Mouse (Mus musculus): Measurements from ENCODE around the gene Rasa2. TPM values are rescaled to one million over a fixed set of nuclear protein-coding genes. Genes with fewer than 3 reads are reported as not detected.
A peak's percentile ranks its signal among the peaks of the same experiment; 100 is the strongest.
"Not testable (repeated sequence)": the region's sequence is repeated elsewhere in the genome, so short reads cannot be mapped to it uniquely, and the experiment has no call there.

Rasa2 gene
- polyA plus RNA-seq, 1 experiment from 2014 or later: 17.1 TPM

GRCm38 (mm10) chr9:96563501-96563900 is 67.9 kb downstream of the Rasa2 start:
- Histone ChIP-seq H3K4me1 (replicated peaks) (no peaks in the 10 kb centered on the region), H3K4me2 (replicated peaks) (no peak overlapping the region), H3K9ac (no peak overlapping the region), H3K36me3 (0 out of 2 replicates have a peak, but pooled peaks cover 12% of the 10 kb centered on the region), H3K27ac (no peak overlapping the region), H3K4me3 (replicated peaks) (no peak overlapping the region), H3K9me3 (no peaks in the 10 kb centered on the region), H3K27me3 (replicated peaks) (no peaks in the 10 kb centered on the region)
- ATAC-seq: no peak
- WGBS: 92% methylated on average over 4 of the region's 4 CpGs

- 92% methylated on average over 6 of the region's 6 CpGs for WGBS
- H3K36me3 ChIP-seq: 0 out of 2 replicates have a peak, but pooled peaks cover 8% of the 10 kb centered on the region
- H3K4me3 ChIP-seq (replicated peaks): no peak overlapping the region
- H3K4me2 ChIP-seq (replicated peaks): no peak overlapping the region
- no peaks in the 10 kb centered on the region for H3K27me3 ChIP-seq (replicated peaks)
- H3K9ac ChIP-seq: no peak overlapping the region
- no peak for ATAC-seq
- H3K4me1 ChIP-seq (replicated peaks): no peaks in the 10 kb centered on the region
- H3K27ac ChIP-seq: no peak overlapping the region
- H3K9me3 ChIP-seq: no peaks in the 10 kb centered on the region
Measured at GRCm38 (mm10) chr9:96559148-96559547, 72.3 kb downstream of the Rasa2 start.

- Histone ChIP-seq H3K4me2 (replicated peaks) (no peak overlapping the region), H3K9ac (no peak overlapping the region), H3K4me3 (replicated peaks) (no peak overlapping the region), H3K27me3 (replicated peaks) (no peaks in the 10 kb centered on the region), H3K9me3 (no peaks in the 10 kb centered on the region), H3K4me1 (replicated peaks) (no peaks in the 10 kb centered on the region), H3K27ac (no peak overlapping the region), H3K36me3 (0 out of 2 replicates have a peak, but pooled peaks cover 8% of the 10 kb centered on the region)
- WGBS: 78% methylated on average over 1 of the region's 1 CpGs
- no peak for ATAC-seq
Measured at GRCm38 (mm10) chr9:96558594-96558993, 72.8 kb downstream of the Rasa2 start.

DNA sequence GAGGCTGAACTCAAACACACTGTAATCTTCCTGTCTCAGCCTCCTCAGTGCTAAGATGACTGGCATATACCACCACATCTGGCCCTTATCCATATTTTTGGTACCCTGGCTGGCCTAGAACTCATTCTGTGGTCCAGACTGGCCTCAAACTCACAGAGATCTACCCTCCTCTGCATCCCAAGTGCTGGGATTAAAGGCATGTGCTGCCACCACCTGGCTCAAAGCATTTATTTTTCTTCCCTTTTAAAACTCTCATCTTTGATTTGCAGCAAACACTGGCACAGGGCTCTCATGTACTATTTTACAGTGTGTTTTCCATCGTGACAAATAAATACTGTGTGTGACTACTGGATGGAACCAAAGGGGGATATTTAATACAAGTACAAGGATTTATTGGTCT is 77.3 kb downstream of the Rasa2 start:
- 84% methylated on average over 1 of the region's 1 CpGs for WGBS
- no peaks in the 10 kb centered on the region for H3K9me3 ChIP-seq
- 0 out of 2 replicates have a peak, but pooled peaks cover 6% of the 10 kb centered on the region for H3K36me3 ChIP-seq
- H3K4me1 ChIP-seq (replicated peaks): no peaks in the 10 kb centered on the region
- H3K9ac ChIP-seq: no peak overlapping the region
- H3K27ac ChIP-seq: no peak overlapping the region
- no peak overlapping the region for H3K4me2 ChIP-seq (replicated peaks)
- ATAC-seq: no peak
- no peak overlapping the region for H3K4me3 ChIP-seq (replicated peaks)
- H3K27me3 ChIP-seq (replicated peaks): no peaks in the 10 kb centered on the region

- 92% methylated on average over 13 of the region's 13 CpGs for WGBS
- H3K9me3 ChIP-seq: no peaks in the 10 kb centered on the region
- H3K36me3 ChIP-seq: 0 out of 2 replicates have a peak, but pooled peaks cover 2% of the 10 kb centered on the region
- H3K4me3 ChIP-seq (replicated peaks): no peak overlapping the region
- H3K27me3 ChIP-seq (replicated peaks): no peaks in the 10 kb centered on the region
- no peak for ATAC-seq
- no peak overlapping the region for H3K4me2 ChIP-seq (replicated peaks)
- no peak overlapping the region for H3K27ac ChIP-seq
- H3K4me1 ChIP-seq (replicated peaks): no peaks in the 10 kb centered on the region
- no peak overlapping the region for H3K9ac ChIP-seq
Measured at GRCm38 (mm10) chr9:96545410-96545809, 86.0 kb downstream of the Rasa2 start.

GRCm38 (mm10) chr9:96543643-96544640 is 87.5 kb downstream of the Rasa2 start:
- H3K4me2 ChIP-seq (replicated peaks): peak overlapping the region; percentile 28; the same call in 1 of the 2 replicates
- H3K36me3 ChIP-seq: 0 out of 2 replicates have a peak, but pooled peaks cover 2% of the 10 kb centered on the region
- no peak overlapping the region for H3K27ac ChIP-seq
- no peak overlapping the region for H3K4me3 ChIP-seq (replicated peaks)
- no peaks in the 10 kb centered on the region for H3K27me3 ChIP-seq (replicated peaks)
- no peak overlapping the region for H3K9ac ChIP-seq
- peak; percentile 84 for ATAC-seq
- 37% methylated on average over 27 of the region's 27 CpGs for WGBS
- no peaks in the 10 kb centered on the region for H3K9me3 ChIP-seq
- no peaks in the 10 kb centered on the region for H3K4me1 ChIP-seq (replicated peaks)

DNA sequence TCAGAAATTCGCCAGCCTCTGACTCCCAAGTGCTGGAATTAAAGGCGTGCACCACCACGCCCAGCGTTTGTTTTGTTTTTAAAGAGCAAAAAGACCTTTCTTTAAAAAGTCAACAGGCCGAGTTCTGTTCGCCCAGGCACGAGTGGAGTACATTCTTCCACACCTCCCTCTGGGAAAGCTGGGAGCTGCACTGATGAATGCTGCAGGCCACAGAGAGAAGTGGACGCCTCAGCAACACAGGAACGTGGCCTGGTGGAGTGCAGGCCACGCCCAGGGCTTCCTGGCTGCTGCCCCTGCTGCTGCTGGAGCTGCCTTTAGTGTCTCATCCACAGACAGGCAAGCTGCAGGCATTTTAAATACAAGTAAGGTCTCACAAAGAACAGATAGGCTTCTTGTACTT is 92.5 kb downstream of the Rasa2 start:
- Histone ChIP-seq H3K4me1 (replicated peaks) (peaks cover 12% of the 10 kb centered on the region), H3K9ac (no peak overlapping the region), H3K4me2 (replicated peaks) (no peak overlapping the region), H3K9me3 (no peaks in the 10 kb centered on the region), H3K4me3 (replicated peaks) (no peak overlapping the region), H3K27ac (no peak overlapping the region), H3K27me3 (replicated peaks) (no peaks in the 10 kb centered on the region), H3K36me3 (0 out of 2 replicates have a peak, but pooled peaks cover 2% of the 10 kb centered on the region)
- WGBS: 55% methylated on average over 10 of the region's 10 CpGs
- ATAC-seq: no peak

GRCm38 (mm10) chr9:96537615-96537919 is 93.8 kb downstream of the Rasa2 start:
- Histone ChIP-seq H3K9ac (no peak overlapping the region), H3K4me1 (replicated peaks) (peaks cover 18% of the 10 kb centered on the region), H3K4me3 (replicated peaks) (no peak overlapping the region), H3K27me3 (replicated peaks) (no peaks in the 10 kb centered on the region), H3K36me3 (no peaks in the 10 kb centered on the region), H3K27ac (no peak overlapping the region), H3K4me2 (replicated peaks) (peak overlapping the region; percentile 88), H3K9me3 (no peaks in the 10 kb centered on the region)
- WGBS: 91% methylated on average over 6 of the region's 6 CpGs
- no peak for ATAC-seq

DNA sequence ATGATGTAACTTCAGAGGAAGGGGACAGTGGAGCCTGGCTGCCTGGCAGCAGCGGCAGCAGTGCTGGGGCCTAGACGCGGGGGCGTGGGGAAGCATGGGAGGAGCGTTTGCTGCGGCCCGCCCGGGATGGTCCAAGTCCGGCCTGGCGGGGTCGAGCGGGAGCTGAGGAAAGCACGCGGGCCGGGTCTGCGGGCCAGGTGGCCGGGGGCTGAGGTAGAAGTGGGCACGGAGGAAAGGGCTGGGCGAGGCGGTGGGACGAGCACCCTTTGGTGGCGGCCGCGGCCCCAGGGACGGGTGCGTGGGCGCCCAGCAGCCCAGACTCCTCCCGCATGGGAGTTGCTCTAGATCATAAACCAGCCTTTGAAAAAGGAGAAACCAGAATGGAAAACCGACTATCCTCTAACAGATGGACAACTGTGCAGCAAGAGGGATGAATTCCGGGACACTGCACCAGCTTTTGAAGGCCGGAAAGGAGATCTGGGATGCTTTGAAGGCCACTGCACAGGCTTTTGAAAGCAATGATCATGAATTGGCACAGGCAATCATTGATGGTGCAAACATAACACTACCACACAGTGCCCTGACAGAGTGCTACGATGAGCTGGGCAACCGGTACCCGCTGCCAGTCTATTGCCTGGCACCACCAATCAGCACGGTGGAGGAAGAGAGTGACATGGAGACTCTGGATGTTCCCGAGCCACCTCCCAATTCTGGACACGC is 94.4 kb downstream of the Rasa2 start:
- peak overlapping the region; percentile 88 for H3K4me2 ChIP-seq (replicated peaks)
- WGBS: 19% methylated on average over 37 of the region's 37 CpGs

GRCm38 (mm10) chr9:96536093-96536492 is 95.3 kb downstream of the Rasa2 start:
- peaks cover 18% of the 10 kb centered on the region for H3K4me1 ChIP-seq (replicated peaks)
- not testable (repeated sequence) for H3K36me3 ChIP-seq; H3K27ac ChIP-seq; H3K27me3 ChIP-seq (replicated peaks); H3K9ac ChIP-seq; H3K4me2 ChIP-seq (replicated peaks); H3K4me3 ChIP-seq (replicated peaks); ATAC-seq; H3K9me3 ChIP-seq
- 91% methylated on average over 4 of the region's 4 CpGs for whole genome bisulfite sequencing

More for the DNA sequence above, 94.4 kb downstream of the Rasa2 start:
- Histone ChIP-seq H3K9me3 (no peaks in the 10 kb centered on the region), H3K36me3 (no peaks in the 10 kb centered on the region), H3K9ac (peak overlapping the region; percentile 71), H3K4me1 (replicated peaks) (peaks cover 18% of the 10 kb centered on the region), H3K27ac (peak overlapping the region; percentile 81), H3K27me3 (replicated peaks) (no peaks in the 10 kb centered on the region), H3K4me3 (replicated peaks) (peak overlapping the region; percentile 55)
- peak; percentile 93 for ATAC-seq

- Histone ChIP-seq H3K9ac (no peak overlapping the region), H3K36me3 (no peaks in the 10 kb centered on the region), H3K4me1 (replicated peaks) (peaks cover 24% of the 10 kb centered on the region), H3K4me3 (replicated peaks) (no peak overlapping the region), H3K9me3 (no peaks in the 10 kb centered on the region), H3K4me2 (replicated peaks) (no peak overlapping the region), H3K27ac (no peak overlapping the region), H3K27me3 (replicated peaks) (no peaks in the 10 kb centered on the region)
- no peak for ATAC-seq
- 86% methylated on average over 6 of the region's 6 CpGs for WGBS
Measured at GRCm38 (mm10) chr9:96535431-96535830, 96.0 kb downstream of the Rasa2 start.

DNA sequence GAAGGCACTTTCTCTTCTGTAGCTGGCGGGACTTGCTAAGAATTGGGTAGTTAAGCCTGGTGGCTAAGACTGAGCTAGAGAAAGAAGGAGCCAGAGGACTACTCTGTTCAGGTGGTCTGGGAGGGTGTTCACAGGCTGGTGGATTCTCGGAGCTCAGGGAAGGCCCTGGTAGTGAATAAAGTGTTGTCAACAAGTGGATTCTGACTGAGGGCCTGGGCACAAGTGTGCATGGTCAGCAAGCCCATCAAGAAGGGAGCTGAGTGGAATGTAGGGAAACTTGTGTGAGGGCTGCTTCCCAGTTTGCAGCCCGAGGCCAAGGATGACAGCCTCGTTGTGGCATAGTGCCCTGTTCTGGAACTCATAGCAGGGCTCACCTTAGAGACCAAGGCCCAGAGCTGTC is 97.2 kb downstream of the Rasa2 start:
- Histone ChIP-seq H3K4me3 (replicated peaks) (no peak overlapping the region), H3K36me3 (no peaks in the 10 kb centered on the region), H3K4me1 (replicated peaks) (peaks cover 25% of the 10 kb centered on the region), H3K4me2 (replicated peaks) (no peak overlapping the region), H3K27ac (no peak overlapping the region), H3K9ac (no peak overlapping the region), H3K9me3 (no peaks in the 10 kb centered on the region), H3K27me3 (replicated peaks) (no peaks in the 10 kb centered on the region)
- ATAC-seq: no peak
- WGBS: 88% methylated on average over 4 of the region's 4 CpGs

Measured in intestine, embryonic 15.5 days (tissue).